Mouse (Mus musculus) 3134 (cell line): ENCODE measurements around the gene Bicd2.
"Not testable (repeated sequence)": the region's sequence is repeated elsewhere in the genome, so short reads cannot be mapped to it uniquely, and the experiment has no call there.

Experiments
- DNase-seq: peaks from one replicate; pipeline ENCODE4 v3.0.0-alpha.2; 2011; ENCODE audit warnings: low spot score; ENCODE audit not compliant: insufficient read length; ENCODE audit errors: extremely low read depth

The Bicd2 gene

GRCm38 (mm10) chr13:49357367-49358026, 16.1 kb downstream of the Bicd2 start:
- DNase-seq = peak; percentile 34

GRCm38 (mm10) chr13:49358184-49358583, 16.8 kb downstream of the Bicd2 start:
- no peak for DNase-seq

- no peak for DNase-seq
These were observed 19.6 kb downstream of the Bicd2 start for GRCm38 (mm10) chr13:49360906-49361406.

- peak; percentile 62 for DNase-seq
These were observed 21.0 kb downstream of the Bicd2 start for GRCm38 (mm10) chr13:49362364-49362763.

GRCm38 (mm10) chr13:49362804-49363203, 21.4 kb downstream of the Bicd2 start:
- DNase-seq = no peak

- peak; percentile 59 for DNase-seq
These were observed 23.3 kb downstream of the Bicd2 start for GRCm38 (mm10) chr13:49364716-49365115.

- DNase-seq = no peak
These were observed 26.5 kb downstream of the Bicd2 start for GRCm38 (mm10) chr13:49367657-49368440.

GRCm38 (mm10) chr13:49369404-49369803, 28.0 kb downstream of the Bicd2 start:
- DNase-seq = no peak

GRCm38 (mm10) chr13:49370216-49370615, 28.8 kb downstream of the Bicd2 start:
- DNase-seq = not testable (repeated sequence)

GRCm38 (mm10) chr13:49370916-49371315, 29.5 kb downstream of the Bicd2 start:
- DNase-seq = not testable (repeated sequence)

GRCm38 (mm10) chr13:49371428-49371899, 30.1 kb downstream of the Bicd2 start:
- no peak for DNase-seq

- no peak for DNase-seq
These were observed 31.1 kb downstream of the Bicd2 start for GRCm38 (mm10) chr13:49372370-49373060.

GRCm38 (mm10) chr13:49374304-49374703, 32.9 kb downstream of the Bicd2 start:
- DNase-seq = no peak

- no peak for DNase-seq
These were observed 33.3 kb downstream of the Bicd2 start for GRCm38 (mm10) chr13:49374730-49375129.

GRCm38 (mm10) chr13:49377608-49378007, 36.2 kb downstream of the Bicd2 start:
- DNase-seq = no peak

GRCm38 (mm10) chr13:49379301-49379700, 37.9 kb downstream of the Bicd2 start:
- no peak for DNase-seq

- DNase-seq = peak; percentile 61
These were observed 39.8 kb downstream of the Bicd2 start for GRCm38 (mm10) chr13:49381230-49381629.

- no peak for DNase-seq
These were observed 41.6 kb downstream of the Bicd2 start for GRCm38 (mm10) chr13:49382997-49383396.

- no peak for DNase-seq
These were observed 43.5 kb downstream of the Bicd2 start for GRCm38 (mm10) chr13:49384751-49385463.

GRCm38 (mm10) chr13:49391374-49391773, 50.0 kb downstream of the Bicd2 start:
- DNase-seq = no peak
